Mouse (Mus musculus) liver, embryonic 14.5 days (tissue): Measurements from ENCODE around the gene Gm20721. TPM values are rescaled to one million over a fixed set of nuclear protein-coding genes. Genes with fewer than 3 reads are reported as not detected.

Source experiments
- ATAC-seq: fragments of 200-750 bp; cut with Nextera tagmentation; 2 replicates; pipeline ENCODE4 v1.8.0; 2017; ENCODE audit warnings: moderate number of reproducible peaks, mild to moderate bottlenecking, moderate library complexity; ENCODE audit not compliant: insufficient read depth
- DNase-seq, 3 experiments: peaks; one replicate each; pipeline ENCODE4 v3.0.0-alpha.2; 2012 to 2013; ENCODE audit warnings: low read depth in 3 of 3, low spot score in 3 of 3
- H3K27ac ChIP-seq: fragments of 300-500 bp; sonication (generic); 2 replicates; pipeline ENCODE4 v1.5.1; 2014; ENCODE audit warnings: moderate library complexity, mild to moderate bottlenecking, control low read depth, inconsistent platforms
- H3K27me3 ChIP-seq: fragments of 300-500 bp; sonication (generic); 2 replicates; pipeline ENCODE4 v1.6.1; 2014; ENCODE audit warnings: mild to moderate bottlenecking, low read length, moderate library complexity; ENCODE audit not compliant: control insufficient read depth, insufficient read depth
- H3K36me3 ChIP-seq: fragments of 300-500 bp; sonication (generic); replicated peaks from 2 replicates; pipeline ENCODE4 v1.6.1; 2014; ENCODE audit warnings: low read depth; ENCODE audit not compliant: control insufficient read depth, insufficient read depth
- H3K4me1 ChIP-seq, 2 experiments: fragments of 200-500 bp in 1 of 2; fragments of 300-500 bp in 1 of 2; sonication (generic) in 1 of 2; replicated peaks; 2 replicates each; pipeline ENCODE4 v1.6.1; 2012 to 2014; ENCODE audit warnings: antibody characterized with exemption in 1 of 2, inconsistent platforms in 1 of 2, low read length in 1 of 2; ENCODE audit not compliant: control insufficient read depth in 2 of 2, insufficient read depth in 2 of 2
- H3K4me2 ChIP-seq: fragments of 300-500 bp; sonication (generic); 2 replicates; pipeline ENCODE4 v1.6.1; 2014; ENCODE audit warnings: low read depth, mild to moderate bottlenecking, control low read depth, moderate library complexity
- H3K4me3 ChIP-seq, 2 experiments: fragments of 200-500 bp in 1 of 2; fragments of 300-500 bp in 1 of 2; sonication (generic) in 1 of 2; 2 replicates each; pipeline ENCODE4 v1.5.1; 2012 to 2014; ENCODE audit warnings: low read depth in 2 of 2, low read length in 2 of 2, mild to moderate bottlenecking in 2 of 2, control low read depth in 1 of 2, inconsistent platforms in 1 of 2, moderate library complexity in 1 of 2; ENCODE audit not compliant: insufficient read depth in 1 of 2
- H3K9ac ChIP-seq: fragments of 300-500 bp; sonication (generic); replicated peaks from 2 replicates; pipeline ENCODE4 v1.6.1; 2014; ENCODE audit warnings: mild to moderate bottlenecking, control low read depth, moderate library complexity
- H3K9me3 ChIP-seq: fragments of 300-500 bp; sonication (generic); 2 replicates; pipeline ENCODE4 v1.6.1; 2016; ENCODE audit warnings: low read length, mixed read lengths; ENCODE audit not compliant: control insufficient read depth
- CTCF ChIP-seq: IDR thresholded peaks from 2 replicates; pipeline ENCODE4 v1.5.1; 2016; ENCODE audit warnings: antibody characterized with exemption, low read depth, control low read depth
- EP300 ChIP-seq: IDR thresholded peaks from 2 replicates; pipeline ENCODE4 v1.6.1; 2016; ENCODE audit warnings: antibody characterized with exemption, low read depth
- WGBS: fragments of 180-500 bp; shearing (Covaris S2); extraction: QIAGEN DNeasy Blood & Tissue Kit; methylation state at CpG from one replicate; pipeline ENCODE4 v1.1.7; 2014; ENCODE audit not compliant: insufficient replicate concordance; 5-methylcytosine and 5-hydroxymethylcytosine counted together
- polyA plus RNA-seq, 2 experiments: library from polyadenylated mRNA; depleted of rRNA in 1 of 2; stranded (reverse) in 1 of 2; unstranded in 1 of 2; fragments of >200 nt; fragmentation: Nextera tagmentation in 1 of 2; extraction: Ambion mirVana in 1 of 2; gene quantifications; 2 replicates each; pipeline versions ENCODE4 v1.2.1 to v1.2.3; 2012 to 2014

The Gm20721 gene
- polyA plus RNA-seq, 2 experiments: 0.74 to 0.88 TPM

GRCm38 (mm10) chr2:174305646-174306045, 40.9 kb downstream of the Gm20721 start:
- DNase-seq (no peak), ATAC-seq (no peak)
- Histone ChIP-seq H3K4me3 (no peak overlapping the region), H3K9ac (no peak overlapping the region), H3K27me3 (peaks cover 7% of the 10 kb centered on the region), H3K27ac (no peak overlapping the region), H3K4me2 (no peak overlapping the region), H3K9me3 (no peaks in the 10 kb centered on the region), H3K36me3 (no peaks in the 10 kb centered on the region), H3K4me1 (no peaks in the 10 kb centered on the region)
- 49% methylated on average over 5 of the region's 5 CpGs for WGBS
- TF ChIP-seq CTCF (no peak), EP300 (no peak)

GRCm38 (mm10) chr2:174302526-174302925, 44.0 kb downstream of the Gm20721 start:
- 52% methylated on average over 6 of the region's 6 CpGs for WGBS
- ATAC-seq (no peak), DNase-seq (no peak)
- Histone ChIP-seq H3K9me3 (no peaks in the 10 kb centered on the region; the same call in 1 of the 2 replicates), H3K36me3 (no peaks in the 10 kb centered on the region), H3K27me3 (peaks cover 39% of the 10 kb centered on the region), H3K27ac (no peak overlapping the region), H3K4me1 (no peaks in the 10 kb centered on the region), H3K4me3 (no peak overlapping the region), H3K9ac (no peak overlapping the region), H3K4me2 (no peak overlapping the region)
- TF ChIP-seq EP300 (no peak), CTCF (no peak)

GRCm38 (mm10) chr2:174300666-174301065, 45.8 kb downstream of the Gm20721 start:
- WGBS: 47% methylated on average over 22 of the region's 22 CpGs
- Histone ChIP-seq H3K4me1 (0 out of 4 replicates have a peak, but pooled peaks cover 0 to 2% of the 10 kb centered on the region in 2 experiments), H3K9me3 (no peaks in the 10 kb centered on the region; the same call in 1 of the 2 replicates), H3K4me2 (peak overlapping the region; percentile 34), H3K9ac (no peak overlapping the region), H3K27ac (no peak overlapping the region), H3K27me3 (peaks cover 39% of the 10 kb centered on the region), H3K36me3 (no peaks in the 10 kb centered on the region), H3K4me3 (peak overlapping the region in 1 of 2 experiments; percentile 22; a peak in 1 of 4 replicates)
- TF ChIP-seq EP300 (no peak), CTCF (no peak)
- ATAC-seq: no peak
- no peak for DNase-seq

- ATAC-seq (no peak), DNase-seq (no peak)
- H3K9ac ChIP-seq: no peak overlapping the region
- TF ChIP-seq CTCF: no peak
- no peak for TF ChIP-seq EP300
- H3K27ac ChIP-seq: no peak overlapping the region
- H3K4me3 ChIP-seq: peak overlapping the region; percentile 16 to 22
- no peaks in the 10 kb centered on the region; the same call in 1 of the 2 replicates for H3K9me3 ChIP-seq
- WGBS: 54% methylated on average over 27 of the region's 27 CpGs
- peaks cover 39% of the 10 kb centered on the region for H3K27me3 ChIP-seq
- H3K4me2 ChIP-seq: peak overlapping the region; percentile 34
- 0 out of 4 replicates have a peak, but pooled peaks cover 0 to 2% of the 10 kb centered on the region in 2 experiments for H3K4me1 ChIP-seq
- no peaks in the 10 kb centered on the region for H3K36me3 ChIP-seq
Observed at GRCm38 (mm10) chr2:174300186-174300585, 46.3 kb downstream of the Gm20721 start.

- no peak for TF ChIP-seq CTCF
- TF ChIP-seq EP300: no peak
- H3K9ac ChIP-seq: no peak overlapping the region
- DNase-seq: no peak
- H3K9me3 ChIP-seq: no peaks in the 10 kb centered on the region; the same call in 1 of the 2 replicates
- H3K4me2 ChIP-seq: peak overlapping the region; percentile 34
- H3K27ac ChIP-seq: no peak overlapping the region
- WGBS: 58% methylated on average over 34 of the region's 34 CpGs
- H3K36me3 ChIP-seq: no peaks in the 10 kb centered on the region
- no peak for ATAC-seq
- peak overlapping the region; percentile 16 to 22 for H3K4me3 ChIP-seq
- 0 out of 4 replicates have a peak, but pooled peaks cover 0 to 2% of the 10 kb centered on the region in 2 experiments for H3K4me1 ChIP-seq
- H3K27me3 ChIP-seq: peaks cover 39% of the 10 kb centered on the region
Observed at GRCm38 (mm10) chr2:174299771-174300160, 46.7 kb downstream of the Gm20721 start.
